Mouse (Mus musculus): Measurements from ENCODE around the gene Samd1. TPM values are rescaled to one million over a fixed set of nuclear protein-coding genes. Genes with fewer than 3 reads are reported as not detected.

Samd1 gene
- total and polyA plus RNA-seq, 3 experiments = 111 to 121 TPM; not detected in 1

GRCm38 (mm10) chr8:84001281-84002000, 4.0 kb downstream of the Samd1 start, which contains the start of gene 1700067K01Rik:
Gene 1700067K01Rik, plus strand, starts transcription at chr8:84001502.
- no peak for DNase-seq (ENCODE audit: low read depth, low spot score)
- Histone ChIP-seq H3K27ac (ENCODE audit: control insufficient read depth, low read depth, low read length) (no peak within 1 kb of the TSS), H3K4me1 (ENCODE audit: control insufficient read depth in 1 of 2, insufficient read depth in 2 of 2, low read length in 2 of 2) (peaks cover 5 to 29% of the 10 kb centered on the region in 2 experiments; a peak in 3 of 4 replicates), H3K4me3 (ENCODE audit: control insufficient read depth in 1 of 2, insufficient read depth in 1 of 2, low read depth in 2 of 2, low read length in 2 of 2) (no peak within 1 kb of the TSS), H3K36me3 (ENCODE audit: control insufficient read depth in 1 of 2, insufficient read depth in 2 of 2, low read length in 2 of 2) (peaks cover 3 to 18% of the 10 kb centered on the region in 2 experiments; a peak in 2 of 4 replicates), H3K9me3 (replicated peaks; ENCODE audit: insufficient read depth, low read length) (no peaks in the 10 kb centered on the region), H3K9ac (ENCODE audit: control insufficient read depth, low read depth, low read length, poor library complexity, severe bottlenecking) (no peak within 1 kb of the TSS), H3K27me3 (ENCODE audit: control insufficient read depth in 1 of 2, insufficient read depth in 2 of 2, low read length in 2 of 2) (no peaks in the 10 kb centered on the region), H3K79me2 (ENCODE audit: control insufficient read depth, insufficient read depth, low read length, poor library complexity) (peaks cover 20% of the 10 kb centered on the region)
- no peak for TF ChIP-seq CHD2 (IDR thresholded peaks at IDR 0.05; ENCODE audit: low read length)
- TF ChIP-seq CHD1 (IDR thresholded peaks at IDR 0.05; ENCODE audit: low read depth, low read length) = no peak

DNA sequence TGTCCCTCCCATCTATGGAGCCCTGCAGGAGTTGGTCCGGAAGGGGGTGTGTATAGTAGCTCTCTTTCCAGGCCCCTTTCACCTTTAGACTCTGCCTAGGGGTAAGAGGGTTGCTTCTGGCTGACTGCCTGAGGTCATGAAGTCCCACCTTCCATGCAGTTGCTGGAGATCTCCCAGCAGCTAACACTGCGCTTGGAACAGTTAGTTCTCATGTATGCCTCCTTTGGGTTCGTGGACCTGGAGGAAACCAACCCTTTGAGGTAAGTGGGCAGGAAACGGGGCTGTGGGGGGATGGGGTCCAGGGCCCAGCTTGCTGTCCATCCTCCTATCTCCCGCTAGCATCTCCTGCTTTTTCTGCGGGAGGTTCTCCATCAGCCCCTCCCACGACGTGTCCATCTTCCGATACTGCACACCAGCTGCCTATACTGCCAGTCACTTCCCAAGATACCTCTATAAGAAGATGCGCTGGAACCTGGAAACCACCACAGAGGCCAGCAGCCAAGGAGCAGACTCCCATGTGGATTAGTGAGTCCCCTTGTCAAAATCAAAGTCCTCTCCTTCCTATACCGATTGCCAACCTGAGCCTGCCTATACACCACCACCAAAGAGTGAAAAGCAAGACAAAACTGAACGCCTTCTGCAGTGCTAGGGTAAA, 5.6 kb downstream of the Samd1 start:
- no peaks in the 10 kb centered on the region for H3K9me3 ChIP-seq (replicated peaks; ENCODE audit: insufficient read depth, low read length)
- no peaks in the 10 kb centered on the region for H3K27me3 ChIP-seq (ENCODE audit: control insufficient read depth in 1 of 2, insufficient read depth in 2 of 2, low read length in 2 of 2)
- H3K79me2 ChIP-seq (ENCODE audit: control insufficient read depth, insufficient read depth, low read length, poor library complexity) = peaks cover 15% of the 10 kb centered on the region
- no peak for DNase-seq (ENCODE audit: low read depth, low spot score)
- peaks cover 3 to 18% of the 10 kb centered on the region in 2 experiments; a peak in 2 of 4 replicates for H3K36me3 ChIP-seq (ENCODE audit: control insufficient read depth in 1 of 2, insufficient read depth in 2 of 2, low read length in 2 of 2)
- no peak overlapping the region for H3K9ac ChIP-seq (ENCODE audit: control insufficient read depth, low read depth, low read length, poor library complexity, severe bottlenecking)
- H3K4me1 ChIP-seq (ENCODE audit: control insufficient read depth in 1 of 2, insufficient read depth in 2 of 2, low read length in 2 of 2) = peaks cover 4 to 29% of the 10 kb centered on the region in 2 experiments; a peak in 3 of 4 replicates
- no peak for TF ChIP-seq MYB (IDR thresholded peaks at IDR 0.05; ENCODE audit: low read depth, low read length)
- TF ChIP-seq BHLHE40 (IDR thresholded peaks at IDR 0.05; ENCODE audit: borderline replicate concordance, low read depth, low read length) = no peak
- TF ChIP-seq SIN3A (IDR thresholded peaks at IDR 0.05; ENCODE audit: low read length) = no peak
- no peak for TF ChIP-seq RCOR1 (IDR thresholded peaks at IDR 0.05; ENCODE audit: low read depth, low read length)
- TF ChIP-seq SMC3 (IDR thresholded peaks at IDR 0.05; ENCODE audit: low read depth, low read length) = no peak
- TF ChIP-seq NELFE (IDR thresholded peaks at IDR 0.05; ENCODE audit: low read depth, low read length) = no peak
- H3K27ac ChIP-seq (ENCODE audit: control insufficient read depth, low read depth, low read length) = no peak overlapping the region; the same call in 1 of the 2 replicates
- H3K4me3 ChIP-seq (ENCODE audit: control insufficient read depth in 1 of 2, insufficient read depth in 1 of 2, low read depth in 2 of 2, low read length in 2 of 2) = no peak overlapping the region

GRCm38 (mm10) chr8:84003612-84004246, 6.3 kb downstream of the Samd1 start:
- H3K4me1 ChIP-seq (ENCODE audit: control insufficient read depth in 1 of 2, insufficient read depth in 2 of 2, low read length in 2 of 2) = peaks cover 4 to 28% of the 10 kb centered on the region in 2 experiments; a peak in 3 of 4 replicates

More at GRCm38 (mm10) chr8:84003612-84004246, 6.3 kb downstream of the Samd1 start:
- Histone ChIP-seq H3K27me3 (ENCODE audit: control insufficient read depth in 1 of 2, insufficient read depth in 2 of 2, low read length in 2 of 2) (no peaks in the 10 kb centered on the region), H3K79me2 (ENCODE audit: control insufficient read depth, insufficient read depth, low read length, poor library complexity) (peaks cover 9% of the 10 kb centered on the region), H3K36me3 (ENCODE audit: control insufficient read depth in 1 of 2, insufficient read depth in 2 of 2, low read length in 2 of 2) (peaks cover 3 to 18% of the 10 kb centered on the region in 2 experiments; a peak in 2 of 4 replicates), H3K9ac (ENCODE audit: control insufficient read depth, low read depth, low read length, poor library complexity, severe bottlenecking) (peak overlapping the region; percentile 78), H3K27ac (ENCODE audit: control insufficient read depth, low read depth, low read length) (peak overlapping the region; percentile 70), H3K4me3 (ENCODE audit: control insufficient read depth in 1 of 2, insufficient read depth in 1 of 2, low read depth in 2 of 2, low read length in 2 of 2) (peak overlapping the region; percentile 65 to 76), H3K9me3 (replicated peaks; ENCODE audit: insufficient read depth, low read length) (no peaks in the 10 kb centered on the region)
- DNase-seq (ENCODE audit: low read depth, low spot score) = peak; percentile 47
- TF ChIP-seq ZMIZ1 (IDR thresholded peaks at IDR 0.05; ENCODE audit: low read depth, low read length) (no peak), ZNF384 (IDR thresholded peaks at IDR 0.05; ENCODE audit: low read depth, low read length) (peak; percentile 84)

Measured in MEL (cell line).